Mouse (Mus musculus): ENCODE results near the gene Gapvd1.
A peak's percentile ranks its signal among the peaks of the same experiment; 100 is the strongest.

Gapvd1 gene

GRCm38 (mm10) chr2:34711904-34712303, 43.1 kb downstream of the Gapvd1 start:
- DNase-seq (ENCODE audit: extremely low read depth, low read depth), result no peak

- DNase-seq (ENCODE audit: extremely low read depth, low read depth), result peak; percentile 30
Observed at GRCm38 (mm10) chr2:34708675-34709074, 46.4 kb downstream of the Gapvd1 start.

- DNase-seq (ENCODE audit: extremely low read depth, low read depth), result no peak
Observed at GRCm38 (mm10) chr2:34696592-34696991, 58.4 kb downstream of the Gapvd1 start.

GRCm38 (mm10) chr2:34692861-34693260, 62.2 kb downstream of the Gapvd1 start:
- DNase-seq (ENCODE audit: extremely low read depth, low read depth), result no peak

- no peak for DNase-seq (ENCODE audit: extremely low read depth, low read depth)
Observed at GRCm38 (mm10) chr2:34684076-34684870, 70.8 kb downstream of the Gapvd1 start.

GRCm38 (mm10) chr2:34677976-34678375, 77.1 kb downstream of the Gapvd1 start:
- no peak for DNase-seq (ENCODE audit: extremely low read depth, low read depth)

GRCm38 (mm10) chr2:34677061-34677460, 78.0 kb downstream of the Gapvd1 start:
- no peak for DNase-seq (ENCODE audit: extremely low read depth, low read depth)

- no peak for DNase-seq (ENCODE audit: extremely low read depth, low read depth)
Observed at GRCm38 (mm10) chr2:34673846-34674245, 81.2 kb downstream of the Gapvd1 start.

GRCm38 (mm10) chr2:34671385-34672026, 83.5 kb downstream of the Gapvd1 start:
- no peak for DNase-seq (ENCODE audit: extremely low read depth, low read depth)

GRCm38 (mm10) chr2:34670470-34670869, 84.6 kb downstream of the Gapvd1 start:
- DNase-seq (ENCODE audit: extremely low read depth, low read depth), result no peak

GRCm38 (mm10) chr2:34669203-34669746, 85.8 kb downstream of the Gapvd1 start:
- DNase-seq (ENCODE audit: extremely low read depth, low read depth), result no peak

GRCm38 (mm10) chr2:34668440-34669191, 86.4 kb downstream of the Gapvd1 start:
- DNase-seq (ENCODE audit: extremely low read depth, low read depth), result no peak

GRCm38 (mm10) chr2:34667820-34668219, 87.2 kb downstream of the Gapvd1 start:
- no peak for DNase-seq (ENCODE audit: extremely low read depth, low read depth)

- no peak for DNase-seq (ENCODE audit: extremely low read depth, low read depth)
Observed at GRCm38 (mm10) chr2:34647410-34647809, 107.6 kb downstream of the Gapvd1 start.

- DNase-seq (ENCODE audit: extremely low read depth, low read depth), result no peak
Observed at GRCm38 (mm10) chr2:34646541-34646865, 108.5 kb downstream of the Gapvd1 start.

GRCm38 (mm10) chr2:34645851-34646540, 109.0 kb downstream of the Gapvd1 start:
- DNase-seq (ENCODE audit: extremely low read depth, low read depth), result peak; percentile 53

- DNase-seq (ENCODE audit: extremely low read depth, low read depth), result peak; percentile 64
Observed at GRCm38 (mm10) chr2:34644571-34645526, 110.2 kb downstream of the Gapvd1 start.

GRCm38 (mm10) chr2:34642351-34642750, 112.7 kb downstream of the Gapvd1 start:
- peak; percentile 63 for DNase-seq (ENCODE audit: extremely low read depth, low read depth)

- DNase-seq (ENCODE audit: extremely low read depth, low read depth), result no peak
Observed at GRCm38 (mm10) chr2:34639725-34640124, 115.3 kb downstream of the Gapvd1 start.

GRCm38 (mm10) chr2:34638955-34639650, 115.9 kb downstream of the Gapvd1 start:
- DNase-seq (ENCODE audit: extremely low read depth, low read depth), result peak; percentile 53

All from MEL-GATA-1-ER (cell line).